Mouse (Mus musculus) 3134 (cell line): ENCODE measurements around the gene Ivns1abp.
"Not testable (repeated sequence)": the region's sequence is repeated elsewhere in the genome, so short reads cannot be mapped to it uniquely, and the experiment has no call there.

Source experiments
- DNase-seq: peaks from one replicate; pipeline ENCODE4 v3.0.0-alpha.2; 2011; ENCODE audit warnings: low spot score; ENCODE audit not compliant: insufficient read length; ENCODE audit errors: extremely low read depth

Gene Ivns1abp

GRCm38 (mm10) chr1:151344283-151345108 is at the start of gene Ivns1abp:
Gene Ivns1abp, plus strand, starts transcription at chr1:151344477.
- DNase-seq: peak; percentile 97

GRCm38 (mm10) chr1:151295486-151295885 is 48.8 kb upstream of the Ivns1abp start:
- DNase-seq: no peak

- DNase-seq: no peak
Observed at GRCm38 (mm10) chr1:151296621-151297020, 47.7 kb upstream of the Ivns1abp start.

- DNase-seq: no peak
Observed at GRCm38 (mm10) chr1:151297025-151297424, 47.3 kb upstream of the Ivns1abp start.

GRCm38 (mm10) chr1:151297596-151297995 is 46.7 kb upstream of the Ivns1abp start:
- no peak for DNase-seq

- DNase-seq: no peak
Observed at GRCm38 (mm10) chr1:151301456-151301855, 42.8 kb upstream of the Ivns1abp start.

- no peak for DNase-seq
Observed at GRCm38 (mm10) chr1:151301904-151302303, 42.4 kb upstream of the Ivns1abp start.

GRCm38 (mm10) chr1:151303265-151303664 is 41.0 kb upstream of the Ivns1abp start:
- DNase-seq: no peak

- DNase-seq: not testable (repeated sequence)
Observed at GRCm38 (mm10) chr1:151305001-151305400, 39.3 kb upstream of the Ivns1abp start.

GRCm38 (mm10) chr1:151307059-151307458 is 37.2 kb upstream of the Ivns1abp start:
- no peak for DNase-seq

GRCm38 (mm10) chr1:151307821-151308220 is 36.5 kb upstream of the Ivns1abp start:
- no peak for DNase-seq

- no peak for DNase-seq
Observed at GRCm38 (mm10) chr1:151308508-151308907, 35.8 kb upstream of the Ivns1abp start.

- no peak for DNase-seq
Observed at GRCm38 (mm10) chr1:151310511-151310910, 33.8 kb upstream of the Ivns1abp start.

- DNase-seq: no peak
Observed at GRCm38 (mm10) chr1:151311379-151311778, 32.9 kb upstream of the Ivns1abp start.

- no peak for DNase-seq
Observed at GRCm38 (mm10) chr1:151319267-151319666, 25.0 kb upstream of the Ivns1abp start.

GRCm38 (mm10) chr1:151320408-151320807 is 23.9 kb upstream of the Ivns1abp start:
- DNase-seq: no peak

- no peak for DNase-seq
Observed at GRCm38 (mm10) chr1:151325328-151325727, 18.9 kb upstream of the Ivns1abp start.

GRCm38 (mm10) chr1:151328341-151329097 is 15.8 kb upstream of the Ivns1abp start:
- DNase-seq: no peak

GRCm38 (mm10) chr1:151329601-151330000 is 14.7 kb upstream of the Ivns1abp start:
- no peak for DNase-seq

GRCm38 (mm10) chr1:151332819-151333218 is 11.5 kb upstream of the Ivns1abp start:
- no peak for DNase-seq

GRCm38 (mm10) chr1:151338234-151338633 is 6.0 kb upstream of the Ivns1abp start:
- DNase-seq: no peak

GRCm38 (mm10) chr1:151338941-151339340 is 5.3 kb upstream of the Ivns1abp start:
- no peak for DNase-seq
